Mouse (Mus musculus) natural killer cell, adult 2 months (primary cell): Measurements from ENCODE around the gene Trim63.

Source experiments
- DNase-seq, 2 experiments: peaks; one replicate each; pipeline ENCODE4 v3.0.0; 2022; ENCODE audit warnings: low spot score in 2 of 2

The Trim63 gene

DNA sequence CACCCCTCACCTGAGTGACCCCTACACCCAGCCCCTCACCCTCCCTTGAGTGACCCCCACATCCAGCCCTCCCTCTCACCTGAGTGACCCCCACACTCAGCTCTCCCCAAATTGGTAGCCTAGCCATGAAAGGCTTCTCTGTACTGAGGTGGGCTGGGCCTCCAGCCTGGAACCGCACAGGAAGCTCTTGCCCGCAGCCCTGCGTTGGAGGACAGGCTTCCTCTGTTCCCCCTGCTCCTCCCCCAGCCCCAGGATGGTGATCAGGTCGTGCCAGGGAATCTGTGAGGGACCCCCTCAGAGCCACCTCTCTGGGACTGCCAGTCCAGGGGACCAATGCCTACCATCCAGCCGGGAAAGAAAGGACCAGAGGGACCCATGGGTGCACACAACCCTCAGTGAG lies 50.4 kb downstream of the Trim63 start:
- no peak for DNase-seq

DNA sequence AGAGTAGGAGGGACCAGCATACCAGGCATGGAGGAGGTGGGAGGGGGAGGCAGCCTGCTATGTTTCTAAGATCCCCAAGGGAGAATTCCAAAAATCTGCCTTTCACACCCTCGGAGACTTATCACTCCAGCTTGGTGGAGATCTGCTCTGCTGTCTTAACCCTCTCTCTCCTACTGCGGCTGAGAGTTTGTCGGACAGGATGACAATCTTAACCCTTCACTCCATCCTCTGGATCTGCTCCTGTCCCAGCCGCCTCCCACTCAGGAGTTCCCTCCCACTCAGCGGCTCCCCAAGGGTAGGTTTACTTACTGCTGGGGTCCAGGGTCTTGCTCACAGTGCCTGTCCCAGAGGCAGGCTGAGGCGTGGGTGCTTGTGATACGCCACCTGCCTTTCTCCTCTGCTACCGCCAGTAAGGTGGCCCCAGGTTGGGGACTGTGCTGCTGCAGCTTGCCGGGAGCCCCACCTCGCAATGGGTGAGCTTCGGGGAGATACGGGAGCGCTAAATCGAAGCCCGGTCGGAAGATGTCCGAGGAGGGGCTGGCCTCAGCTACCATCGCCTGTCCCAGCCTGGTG lies 55.8 kb downstream of the Trim63 start:
- DNase-seq, result no peak

DNA sequence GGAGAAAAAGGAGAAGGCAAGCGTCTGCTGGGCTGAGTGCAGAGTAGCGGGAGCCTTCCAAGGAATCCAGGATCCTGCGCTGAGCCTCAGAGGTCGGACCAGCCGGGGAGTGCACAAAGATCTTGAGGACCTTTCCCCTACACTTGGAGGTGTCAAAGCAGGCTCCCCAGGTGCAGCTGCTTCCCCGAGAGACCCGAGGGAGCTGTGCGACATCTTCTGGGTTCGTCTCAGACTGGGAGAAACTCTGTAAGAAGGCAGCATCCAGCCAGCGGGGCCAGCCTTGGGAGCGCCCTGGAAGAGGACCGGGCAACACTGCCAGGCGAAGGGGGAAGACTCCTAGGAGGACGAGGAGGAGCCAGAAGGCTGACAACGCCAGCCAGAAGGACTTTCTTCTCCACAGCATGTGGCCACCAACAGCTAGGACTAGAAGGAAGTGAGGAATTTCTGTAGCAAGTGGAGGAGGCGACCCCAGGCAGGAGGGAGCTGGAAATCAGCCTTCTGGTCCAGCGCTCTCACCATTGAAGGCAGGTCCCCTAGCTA lies 56.5 kb downstream of the Trim63 start:
- no peak for DNase-seq

DNA sequence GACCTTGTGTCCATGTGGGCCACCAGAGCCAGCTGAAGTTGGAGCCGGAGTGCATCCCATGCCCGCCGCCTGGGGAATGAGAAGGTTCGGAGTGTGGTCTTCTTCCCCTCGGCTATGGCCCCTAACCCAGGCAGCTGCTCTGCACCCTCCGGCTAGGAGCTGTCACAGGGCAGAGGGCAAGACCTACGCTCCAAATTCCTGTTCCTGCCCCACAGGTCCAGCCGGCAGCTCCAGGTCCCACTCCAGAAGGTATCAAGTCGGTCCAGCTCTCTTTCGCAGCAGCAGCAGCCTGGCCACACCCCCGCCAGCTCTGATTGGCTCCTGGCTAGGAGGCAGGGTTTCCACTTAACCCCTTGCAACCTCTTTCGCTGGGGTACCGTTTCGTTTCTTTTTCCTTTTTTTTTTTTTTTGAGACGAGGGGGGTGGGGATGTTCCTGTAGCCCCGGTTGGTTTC lies 57.4 kb downstream of the Trim63 start:
- DNase-seq, result peak in 1 of 2 experiments; percentile 52

DNA sequence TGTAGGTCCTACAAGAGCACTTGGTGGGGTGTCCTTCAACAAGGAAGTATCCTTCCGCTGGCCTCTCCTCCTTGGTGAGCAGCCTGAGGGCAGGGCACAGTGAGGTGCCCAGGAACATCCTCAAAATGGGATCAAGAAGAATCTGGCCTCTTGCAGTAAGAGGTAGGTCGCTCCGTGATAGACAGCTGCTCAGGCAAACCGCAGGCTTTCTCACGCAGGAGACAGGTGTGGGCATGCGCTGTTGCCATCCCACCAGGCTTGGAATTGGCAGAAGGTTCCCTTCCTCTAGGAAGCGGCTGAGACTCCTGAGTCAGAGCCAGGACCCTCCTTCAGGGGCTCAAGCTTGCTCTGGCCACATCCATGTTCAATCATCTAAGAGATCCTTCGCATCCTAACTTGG lies 58.4 kb downstream of the Trim63 start:
- no peak for DNase-seq

DNA sequence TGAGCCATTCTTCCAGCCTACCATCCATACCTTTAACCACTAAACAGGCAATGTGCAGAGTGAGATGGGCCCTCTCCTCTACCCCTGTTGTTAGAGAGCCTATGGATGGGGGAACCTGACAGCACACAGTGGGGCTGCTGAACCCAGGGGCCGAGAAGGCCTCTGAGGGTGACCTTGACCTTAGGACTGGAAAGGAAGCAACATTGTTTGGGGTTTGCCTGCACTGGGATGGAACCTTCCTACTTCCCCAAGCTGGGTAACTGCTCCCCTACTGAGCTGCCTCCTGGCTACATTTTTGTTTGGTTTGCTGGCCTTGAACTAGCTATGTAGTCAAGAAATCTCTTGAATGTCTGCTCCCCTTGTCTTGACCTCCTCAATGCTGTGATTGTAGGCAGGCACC lies 59.4 kb downstream of the Trim63 start:
- no peak for DNase-seq

DNA sequence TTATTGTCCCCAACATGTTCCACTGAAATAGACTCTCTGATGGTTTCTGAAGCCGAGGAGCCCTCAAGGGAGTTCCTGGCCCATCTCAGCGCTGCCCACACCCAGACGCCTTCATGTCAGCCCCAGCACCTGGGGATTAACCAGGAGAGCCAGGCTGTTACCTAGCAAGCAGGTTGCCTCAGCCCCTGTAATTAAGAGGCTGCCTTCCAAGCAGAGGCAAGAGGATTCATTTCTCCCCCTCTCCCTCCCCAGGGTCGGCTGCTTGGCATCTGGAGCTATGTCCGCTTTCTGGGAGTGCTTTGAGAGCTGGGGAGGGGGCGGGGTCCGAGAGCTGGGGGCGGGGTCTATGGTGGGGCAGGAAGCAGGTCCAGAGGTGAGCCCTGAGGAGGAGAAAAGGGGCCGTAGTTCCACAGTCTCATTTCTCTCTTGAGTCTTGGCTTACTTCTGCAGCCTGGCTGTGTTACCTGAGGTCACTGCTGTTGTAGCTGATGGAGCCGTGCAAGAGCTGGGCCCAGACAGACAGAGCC lies 63.2 kb downstream of the Trim63 start:
- no peak for DNase-seq
